Mouse (Mus musculus): Measurements from ENCODE around the gene Taar8a. TPM values are rescaled to one million over a fixed set of nuclear protein-coding genes. Genes with fewer than 3 reads are reported as not detected.
"Not testable (repeated sequence)": the region's sequence is repeated elsewhere in the genome, so short reads cannot be mapped to it uniquely, and the experiment has no call there.

The Taar8a gene
- total RNA-seq (2021): not detected

- DNase-seq: not testable (repeated sequence)
Observed at GRCm38 (mm10) chr10:24076200-24076599, at the start of gene Taar8a. Gene Taar8a (plus strand): TSS chr10:24076500.

- DNase-seq: no peak
Observed at GRCm38 (mm10) chr10:24026922-24027321, 49.4 kb upstream of the Taar8a start, which contains the start of gene Taar7d. Gene Taar7d (plus strand): TSS chr10:24027222.

GRCm38 (mm10) chr10:24031347-24031746 is 45.0 kb upstream of the Taar8a start:
- DNase-seq: no peak

GRCm38 (mm10) chr10:24037314-24037713 is 39.0 kb upstream of the Taar8a start, which contains the start of gene Taar7e:
Gene Taar7e (plus strand): TSS chr10:24037614.
- DNase-seq: no peak

GRCm38 (mm10) chr10:24040120-24040869 is 36.0 kb upstream of the Taar8a start:
- DNase-seq: no peak

- no peak for DNase-seq
Observed at GRCm38 (mm10) chr10:24049210-24049609, 27.1 kb upstream of the Taar8a start, which contains the start of gene Taar7f. Gene Taar7f (plus strand): TSS chr10:24049510.

- no peak for DNase-seq
Observed at GRCm38 (mm10) chr10:24052039-24052438, 24.3 kb upstream of the Taar8a start.

- no peak for DNase-seq
Observed at GRCm38 (mm10) chr10:24058986-24059385, 17.3 kb upstream of the Taar8a start.

GRCm38 (mm10) chr10:24074751-24075150 is 1.5 kb upstream of the Taar8a start:
- DNase-seq: not testable (repeated sequence)

GRCm38 (mm10) chr10:24080166-24080565 is 3.9 kb downstream of the Taar8a start:
- peak; percentile 60 for DNase-seq

- no peak for DNase-seq
Observed at GRCm38 (mm10) chr10:24085936-24086335, 9.6 kb downstream of the Taar8a start.

- no peak for DNase-seq
Observed at GRCm38 (mm10) chr10:24086555-24086954, 10.3 kb downstream of the Taar8a start.

- DNase-seq: no peak
Observed at GRCm38 (mm10) chr10:24087168-24087567, 10.9 kb downstream of the Taar8a start.

- DNase-seq: no peak
Observed at GRCm38 (mm10) chr10:24092194-24092593, 15.9 kb downstream of the Taar8a start, which contains the start of gene Taar8b. Gene Taar8b (minus strand): TSS chr10:24092294.

- DNase-seq: not testable (repeated sequence)
Observed at GRCm38 (mm10) chr10:24097010-24097409, 20.7 kb downstream of the Taar8a start.

- DNase-seq: not testable (repeated sequence)
Observed at GRCm38 (mm10) chr10:24101812-24102211, 25.5 kb downstream of the Taar8a start, which contains the start of gene Taar8c. Gene Taar8c (minus strand): TSS chr10:24101912.

GRCm38 (mm10) chr10:24103299-24103698 is 27.0 kb downstream of the Taar8a start:
- DNase-seq: not testable (repeated sequence)

- DNase-seq: no peak
Observed at GRCm38 (mm10) chr10:24107747-24108146, 31.4 kb downstream of the Taar8a start.

- DNase-seq: no peak
Observed at GRCm38 (mm10) chr10:24108236-24108635, 31.9 kb downstream of the Taar8a start.

- not testable (repeated sequence) for DNase-seq
Observed at GRCm38 (mm10) chr10:24109434-24109833, 33.1 kb downstream of the Taar8a start, which contains the start of gene Taar9. Gene Taar9 (minus strand): TSS chr10:24109534.

GRCm38 (mm10) chr10:24111116-24111778 is 34.9 kb downstream of the Taar8a start:
- peak; percentile 52 for DNase-seq
